Mouse (Mus musculus) megakaryocyte, adult 5-6 weeks (primary cell): ENCODE measurements around the gene Vmn1r124. TPM values are rescaled to one million over a fixed set of nuclear protein-coding genes. Genes with fewer than 3 reads are reported as not detected.
"Not testable (repeated sequence)": the region's sequence is repeated elsewhere in the genome, so short reads cannot be mapped to it uniquely, and the experiment has no call there.

ENCODE experiments used
- ATAC-seq: 2 replicates; pipeline ENCODE4 v1.8.0; 2016; ENCODE audit warnings: mild to moderate bottlenecking, inconsistent platforms; ENCODE audit not compliant: poor library complexity, severe bottlenecking
- total RNA-seq, 2 experiments: library from RNA; stranded (forward) in 1 of 2; stranded (reverse) in 1 of 2; fragments of 153-499, 151-499 nt in 1 of 2; fragments of 221-1000, 200-1000 nt in 1 of 2; gene quantifications; 2 replicates each; pipeline versions ENCODE4 v1.2.3 to v1.2.4; 2015 to 2017

Vmn1r124 gene
- total RNA-seq (2015) (not detected in 2 replicates), total RNA-seq (2017) (not detected in 2 replicates)

GRCm38 (mm10) chr7:21260517-21260916 lies at the start of gene Vmn1r124:
Gene Vmn1r124 (minus strand): TSS chr7:21260617.
- ATAC-seq = not testable (repeated sequence)

DNA sequence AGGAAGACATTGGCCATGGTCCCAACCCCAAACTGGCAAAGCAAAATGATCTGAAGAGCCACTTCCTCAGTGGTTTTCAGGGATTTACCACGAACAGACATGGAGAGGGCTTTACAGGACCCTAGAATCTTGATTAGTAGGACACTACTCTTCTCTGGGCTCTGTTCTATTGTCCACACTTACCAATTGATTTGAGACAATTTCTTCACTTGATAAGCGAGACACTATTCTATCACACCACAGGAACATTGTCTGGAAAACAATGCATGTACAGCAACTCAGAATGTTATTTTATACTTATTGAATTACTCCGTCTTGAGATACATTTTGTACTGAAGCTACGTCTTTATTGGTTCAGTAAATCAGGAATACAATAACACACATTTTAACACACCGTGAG lies 41.0 kb upstream of the Vmn1r124 start, which contains the start of gene Vmn1r126:
TSS of gene Vmn1r126 (minus strand) at position 101 of the 400 bp plus-strand sequence.
- not testable (repeated sequence) for ATAC-seq

GRCm38 (mm10) chr7:21271879-21272278 lies 11.5 kb upstream of the Vmn1r124 start, which contains the start of gene Vmn1r125:
Gene Vmn1r125 (plus strand): TSS chr7:21272179.
- not testable (repeated sequence) for ATAC-seq

Other genes with a start within 250 kb of the Vmn1r124 start
- gene Vmn1r119, start 248.2 kb downstream of the Vmn1r124 start, total RNA-seq (2015) = not detected in 2 replicates
- gene Vmn1r119, start 248.2 kb downstream of the Vmn1r124 start, total RNA-seq (2017) = not detected in 2 replicates
- gene Vmn1r120, start 206.8 kb downstream of the Vmn1r124 start, total RNA-seq (2015) = not detected in 2 replicates
- gene Vmn1r120, start 206.8 kb downstream of the Vmn1r124 start, total RNA-seq (2017) = not detected in 2 replicates
- gene Vmn1r121, start 162.1 kb downstream of the Vmn1r124 start, total RNA-seq (2015) = not detected in 2 replicates
- not detected in 2 replicates for gene Vmn1r121, start 162.1 kb downstream of the Vmn1r124 start, total RNA-seq (2017)
- not detected in 2 replicates for gene Vmn1r122, start 126.5 kb downstream of the Vmn1r124 start, total RNA-seq (2015)
- gene Vmn1r122, start 126.5 kb downstream of the Vmn1r124 start, total RNA-seq (2017) = not detected in 2 replicates
- gene Vmn1r123, start 98.4 kb downstream of the Vmn1r124 start, total RNA-seq (2015) = not detected in 2 replicates
- gene Vmn1r123, start 98.4 kb downstream of the Vmn1r124 start, total RNA-seq (2017) = not detected in 2 replicates
- gene Gm5157, start 70.2 kb downstream of the Vmn1r124 start, total RNA-seq (2015) = not detected in 2 replicates
- not detected in 2 replicates for gene Gm5157, start 70.2 kb downstream of the Vmn1r124 start, total RNA-seq (2017)
- gene Vmn1r125, start 11.6 kb upstream of the Vmn1r124 start, total RNA-seq (2015) = not detected in 2 replicates
- gene Vmn1r125, start 11.6 kb upstream of the Vmn1r124 start, total RNA-seq (2017) = not detected in 2 replicates
- gene Vmn1r126, start 40.9 kb upstream of the Vmn1r124 start, total RNA-seq (2015) = not detected in 2 replicates
- not detected in 2 replicates for gene Vmn1r126, start 40.9 kb upstream of the Vmn1r124 start, total RNA-seq (2017)
- gene Vmn1r127, start 59.2 kb upstream of the Vmn1r124 start, total RNA-seq (2015) = not detected in 2 replicates
- not detected in 2 replicates for gene Vmn1r127, start 59.2 kb upstream of the Vmn1r124 start, total RNA-seq (2017)
- gene Vmn1r128, start 88.8 kb upstream of the Vmn1r124 start, total RNA-seq (2015) = not detected in 2 replicates
- gene Vmn1r128, start 88.8 kb upstream of the Vmn1r124 start, total RNA-seq (2017) = not detected in 2 replicates
- gene Vmn1r129, start 100.7 kb upstream of the Vmn1r124 start, total RNA-seq (2015) = not detected in 2 replicates
- gene Vmn1r129, start 100.7 kb upstream of the Vmn1r124 start, total RNA-seq (2017) = not detected in 2 replicates
- gene Gm6882, start 172.1 kb upstream of the Vmn1r124 start, total RNA-seq (2015) = not detected in 2 replicates
- not detected in 2 replicates for gene Gm6882, start 172.1 kb upstream of the Vmn1r124 start, total RNA-seq (2017)